Mouse (Mus musculus) stomach, postnatal 0 days (tissue): ENCODE measurements around the gene Sel1l3.

Experiments
- CTCF ChIP-seq: IDR thresholded peaks from 2 replicates; pipeline ENCODE4 v1.5.1; 2016; ENCODE audit warnings: antibody characterized with exemption, low read depth, mild to moderate bottlenecking, moderate library complexity
- EP300 ChIP-seq: optimal IDR thresholded peaks from 2 replicates; pipeline ENCODE3; 2016; ENCODE audit warnings: antibody characterized with exemption

- TF ChIP-seq CTCF (no peak), EP300 (no peak)
Measured at GRCm38 (mm10) chr5:53101848-53102473, 111.8 kb downstream of the Sel1l3 start.
